Mouse (Mus musculus) lung, embryonic 14.5 days (tissue): Measurements from ENCODE around the gene Rtkn. TPM values are rescaled to one million over a fixed set of nuclear protein-coding genes. Genes with fewer than 3 reads are reported as not detected.
A peak's percentile ranks its signal among the peaks of the same experiment; 100 is the strongest.

Source experiments
- ATAC-seq: fragments of 200-750 bp; cut with Nextera tagmentation; 2 replicates; pipeline ENCODE4 v1.8.0; 2017; ENCODE audit warnings: mild to moderate bottlenecking, moderate TSS enrichment, moderate library complexity; ENCODE audit not compliant: insufficient read depth
- DNase-seq: peaks from one replicate; pipeline ENCODE4 v3.0.0-alpha.2; 2015
- H3K27ac ChIP-seq: fragments of 300-500 bp; sonication (generic); 2 replicates; pipeline ENCODE4 v1.5.1; 2014; ENCODE audit warnings: low read depth, mild to moderate bottlenecking, moderate library complexity
- H3K27me3 ChIP-seq: fragments of 300-500 bp; sonication (generic); 2 replicates; pipeline ENCODE4 v1.6.1; 2014; ENCODE audit warnings: low read length, control low read depth; ENCODE audit not compliant: insufficient read depth
- H3K36me3 ChIP-seq: fragments of 300-500 bp; sonication (generic); 2 replicates; pipeline ENCODE4 v1.6.1; 2014; ENCODE audit warnings: control low read depth; ENCODE audit not compliant: insufficient read depth
- H3K4me1 ChIP-seq: fragments of 300-500 bp; sonication (generic); 2 replicates; pipeline ENCODE4 v1.6.1; 2014; ENCODE audit warnings: antibody characterized with exemption, control low read depth; ENCODE audit not compliant: insufficient read depth
- H3K4me2 ChIP-seq: fragments of 300-500 bp; sonication (generic); 2 replicates; pipeline ENCODE4 v1.6.1; 2014; ENCODE audit warnings: mild to moderate bottlenecking
- H3K4me3 ChIP-seq: fragments of 300-500 bp; sonication (generic); 2 replicates; pipeline ENCODE4 v1.5.1; 2014; ENCODE audit warnings: low read depth, low read length
- H3K9ac ChIP-seq: fragments of 300-500 bp; sonication (generic); 2 replicates; pipeline ENCODE4 v1.6.1; 2014
- H3K9me3 ChIP-seq: fragments of 300-500 bp; sonication (generic); 2 replicates; pipeline ENCODE4 v1.6.1; 2016; ENCODE audit warnings: low read depth, low read length, control low read depth
- CTCF ChIP-seq: IDR thresholded peaks from 2 replicates; pipeline ENCODE4 v1.5.1; 2016; ENCODE audit warnings: antibody characterized with exemption, low read depth
- WGBS: fragments of 180-500 bp; shearing (Covaris S2); extraction: QIAGEN DNeasy Blood & Tissue Kit; methylation state at CpG from one replicate; pipeline ENCODE4 v1.1.7; 2014; 5-methylcytosine and 5-hydroxymethylcytosine counted together
- polyA plus RNA-seq: library from polyadenylated mRNA; unstranded; fragments of >200 nt; fragmentation: Nextera tagmentation; extraction: Ambion mirVana; gene quantifications from 2 replicates; pipeline ENCODE4 v1.2.1, GENCODE M21; 2014

Rtkn gene
- polyA plus RNA-seq, 1 experiment from 2014 or later = 26.7 TPM

DNA sequence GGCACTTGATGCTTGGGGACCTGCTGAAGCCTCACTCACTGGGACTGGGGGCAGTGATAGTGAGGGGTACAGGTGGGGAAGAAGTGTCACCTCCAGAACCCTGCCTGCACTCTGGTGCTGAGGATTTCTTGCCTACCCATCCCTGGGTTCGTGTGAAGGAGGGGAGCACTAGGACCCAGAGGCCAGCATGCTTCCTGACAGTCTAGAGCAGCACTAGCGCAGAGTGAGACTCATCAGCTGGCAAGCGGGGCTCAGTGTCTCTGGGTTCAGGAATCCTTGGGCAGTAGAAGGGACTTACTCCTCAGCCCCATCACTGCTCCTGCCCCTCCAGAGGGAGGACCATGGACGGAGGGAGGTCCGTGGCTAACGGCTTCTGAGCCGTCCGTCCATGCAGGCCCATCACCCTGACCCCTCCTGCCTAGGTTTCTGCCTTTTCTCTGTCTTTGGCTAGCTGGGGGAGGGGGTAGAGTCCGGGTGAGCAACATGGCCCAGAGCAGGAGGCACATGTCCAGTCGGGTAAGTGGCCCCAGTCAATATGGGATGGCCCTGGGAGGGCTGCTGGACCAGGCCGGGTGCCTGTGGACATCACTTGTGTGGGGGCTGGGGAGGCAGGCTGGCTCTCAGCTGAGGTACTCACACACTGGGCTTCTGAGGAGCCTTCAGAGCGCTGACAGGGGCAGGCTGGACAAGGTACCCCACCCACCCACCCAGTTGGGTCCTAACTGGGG is 44.3 kb downstream of the Rtkn start:
- peak overlapping the region; percentile 21; the same call in 1 of the 2 replicates for H3K4me3 ChIP-seq
- no peak for TF ChIP-seq CTCF
- H3K4me2 ChIP-seq = peak overlapping the region; percentile 58
- 15% methylated on average over 12 of the region's 12 CpGs for WGBS
- H3K9ac ChIP-seq = peak overlapping the region; percentile 53
- DNase-seq = peak; percentile 77
- H3K4me1 ChIP-seq = no peaks in the 10 kb centered on the region
- H3K27ac ChIP-seq = no peak overlapping the region
- ATAC-seq = peak; percentile 90
- no peaks in the 10 kb centered on the region for H3K27me3 ChIP-seq
- peaks cover 27% of the 10 kb centered on the region; the same call in 1 of the 2 replicates for H3K36me3 ChIP-seq
- no peaks in the 10 kb centered on the region for H3K9me3 ChIP-seq

DNA sequence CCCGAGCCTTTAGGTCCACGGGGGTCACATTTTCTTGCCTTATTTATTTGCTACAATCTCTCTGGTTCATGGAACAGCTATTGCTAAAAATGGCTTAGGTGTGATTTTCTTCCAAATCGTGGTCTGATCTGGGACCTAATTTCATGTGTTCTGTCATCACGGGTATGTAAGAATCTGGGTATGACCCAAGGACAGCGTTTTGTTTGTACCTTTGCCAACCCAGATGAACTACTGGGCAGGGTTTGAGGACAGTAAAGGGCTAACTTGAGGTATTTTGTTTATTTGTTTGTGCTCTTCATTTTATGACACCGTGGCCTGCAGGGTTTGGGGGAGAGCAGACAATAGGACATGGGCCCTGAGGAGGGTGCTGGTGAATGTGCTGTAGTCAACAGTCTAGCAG is 45.3 kb downstream of the Rtkn start:
- Histone ChIP-seq H3K4me3 (no peak overlapping the region), H3K9me3 (no peaks in the 10 kb centered on the region), H3K9ac (no peak overlapping the region), H3K27ac (no peak overlapping the region), H3K36me3 (peaks cover 27% of the 10 kb centered on the region; the same call in 1 of the 2 replicates), H3K27me3 (no peaks in the 10 kb centered on the region), H3K4me2 (no peak overlapping the region), H3K4me1 (no peaks in the 10 kb centered on the region)
- ATAC-seq = no peak
- no peak for TF ChIP-seq CTCF
- DNase-seq = no peak
- WGBS = 71% methylated on average over 6 of the region's 6 CpGs

DNA sequence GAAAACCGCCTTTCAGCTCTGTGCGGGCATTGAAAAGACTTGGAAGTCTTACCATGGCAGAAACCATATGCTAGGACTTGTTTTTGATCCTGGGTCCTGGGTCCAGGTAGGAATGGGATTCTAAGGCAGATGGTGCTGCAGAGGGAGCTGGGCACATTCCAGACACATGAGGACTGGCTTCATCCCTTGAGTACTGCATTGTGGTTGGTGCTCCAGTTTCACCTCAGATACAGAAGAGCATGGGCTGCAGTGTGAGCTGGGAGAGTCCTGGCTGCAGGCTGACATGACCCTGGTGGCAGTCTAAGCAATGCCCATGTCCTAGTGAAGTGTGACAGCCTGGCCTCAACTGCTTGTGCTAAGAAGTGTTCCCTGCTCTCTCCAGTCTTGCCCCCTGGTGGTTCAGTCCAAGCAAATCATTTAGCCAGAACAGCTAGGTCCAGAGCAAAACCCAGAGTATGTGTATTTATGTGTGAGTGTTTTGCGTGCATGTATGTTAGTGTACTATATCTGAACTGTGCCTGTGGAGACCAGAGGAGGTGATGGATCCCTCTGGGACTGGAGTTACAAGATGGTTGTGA is 49.7 kb downstream of the Rtkn start:
- ATAC-seq = no peak
- no peaks in the 10 kb centered on the region for H3K4me1 ChIP-seq
- TF ChIP-seq CTCF = peak; percentile 66
- peaks cover 45% of the 10 kb centered on the region for H3K36me3 ChIP-seq
- no peaks in the 10 kb centered on the region for H3K27me3 ChIP-seq
- no peak overlapping the region for H3K27ac ChIP-seq
- WGBS = 87% methylated on average over 3 of the region's 3 CpGs
- DNase-seq = peak; percentile 55
- H3K9me3 ChIP-seq = no peaks in the 10 kb centered on the region
- no peak overlapping the region for H3K9ac ChIP-seq
- H3K4me3 ChIP-seq = no peak overlapping the region
- H3K4me2 ChIP-seq = no peak overlapping the region

DNA sequence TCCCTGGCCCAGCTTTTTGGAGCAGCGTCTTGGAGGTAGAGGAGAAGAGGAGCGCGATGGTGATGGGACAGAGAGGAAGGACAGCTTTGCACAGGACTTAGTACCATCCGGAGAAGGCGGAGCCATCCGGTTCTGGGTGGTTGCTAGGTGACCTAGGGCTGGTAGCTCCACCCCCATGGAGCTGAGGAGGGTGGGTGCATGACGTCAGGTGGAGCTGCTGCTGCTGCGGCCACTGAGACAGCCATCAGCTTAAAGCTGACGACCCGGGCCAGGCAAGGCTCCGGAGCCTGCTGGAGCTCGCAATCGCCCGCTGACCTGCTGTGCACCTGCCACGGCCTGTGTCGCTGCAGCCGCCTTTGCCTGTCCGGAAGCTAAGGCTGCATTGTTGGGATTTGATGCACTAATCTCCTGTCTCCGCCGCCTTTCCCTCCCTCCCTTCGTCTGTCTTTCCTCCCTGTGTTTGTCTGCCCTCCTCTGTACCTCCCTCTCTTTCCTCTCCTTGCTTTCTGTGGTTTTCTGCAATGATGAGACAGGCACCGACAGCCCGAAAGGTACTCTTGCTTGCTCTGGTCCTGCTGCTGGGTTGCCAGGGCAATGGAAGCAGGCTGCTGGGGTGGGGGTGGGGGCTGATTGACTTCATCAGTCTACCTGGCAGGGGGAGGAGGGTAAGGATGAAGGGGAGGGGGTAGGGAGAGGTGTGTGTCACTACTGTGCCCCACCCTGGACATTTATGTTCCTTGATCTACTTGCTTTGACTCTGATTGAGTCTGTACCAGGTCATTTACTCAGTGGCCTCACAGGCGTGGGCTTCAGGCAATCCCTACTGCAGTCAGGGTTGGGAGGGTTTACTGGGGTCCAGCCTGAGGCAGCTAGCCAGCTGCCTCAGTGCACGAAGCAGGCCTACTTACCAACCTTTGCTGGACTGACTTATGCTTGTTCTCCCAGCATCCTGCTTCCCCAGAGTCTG is 50.9 kb downstream of the Rtkn start:
- Histone ChIP-seq H3K27me3 (no peaks in the 10 kb centered on the region), H3K27ac (no peak overlapping the region), H3K9ac (peak overlapping the region; percentile 13; the same call in 1 of the 2 replicates), H3K9me3 (no peaks in the 10 kb centered on the region), H3K36me3 (peaks cover 57% of the 10 kb centered on the region), H3K4me2 (peak overlapping the region; percentile 46), H3K4me3 (peak overlapping the region; percentile 9; the same call in 1 of the 2 replicates), H3K4me1 (no peaks in the 10 kb centered on the region)
- no peak for TF ChIP-seq CTCF
- DNase-seq = peak; percentile 76
- 21% methylated on average over 25 of the region's 25 CpGs for WGBS
- peak; percentile 70 for ATAC-seq

- no peaks in the 10 kb centered on the region for H3K9me3 ChIP-seq
- ATAC-seq (no peak), DNase-seq (no peak)
- no peak overlapping the region for H3K4me3 ChIP-seq
- no peak overlapping the region for H3K9ac ChIP-seq
- no peak for TF ChIP-seq CTCF
- no peak overlapping the region for H3K4me2 ChIP-seq
- H3K36me3 ChIP-seq = peaks cover 65% of the 10 kb centered on the region
- no peaks in the 10 kb centered on the region for H3K4me1 ChIP-seq
- no peaks in the 10 kb centered on the region for H3K27me3 ChIP-seq
- H3K27ac ChIP-seq = no peak overlapping the region
- WGBS = 73% methylated on average over 2 of the region's 2 CpGs
These were observed 51.7 kb downstream of the Rtkn start for GRCm38 (mm10) chr6:83186946-83187345.

GRCm38 (mm10) chr6:83193571-83193970 is 58.3 kb downstream of the Rtkn start:
- ATAC-seq (no peak), DNase-seq (no peak)
- no peaks in the 10 kb centered on the region for H3K9me3 ChIP-seq
- H3K9ac ChIP-seq = no peak overlapping the region
- no peaks in the 10 kb centered on the region for H3K4me1 ChIP-seq
- peaks cover 100% of the 10 kb centered on the region for H3K36me3 ChIP-seq
- no peak for TF ChIP-seq CTCF
- no peak overlapping the region for H3K27ac ChIP-seq
- no peaks in the 10 kb centered on the region for H3K27me3 ChIP-seq
- 86% methylated on average over 7 of the region's 7 CpGs for WGBS
- no peak overlapping the region for H3K4me3 ChIP-seq
- no peak overlapping the region for H3K4me2 ChIP-seq
